Mouse (Mus musculus) lung, postnatal 25 days (tissue): ENCODE measurements around the gene Bend3.

Experiments used
- DNase-seq: peaks from one replicate; pipeline ENCODE4 v3.0.0; 2022; ENCODE audit warnings: low spot score

Bend3 gene

GRCm38 (mm10) chr10:43534382-43534781 lies 55.8 kb downstream of the Bend3 start:
- no peak for DNase-seq

- DNase-seq: no peak
These were observed 59.0 kb downstream of the Bend3 start for GRCm38 (mm10) chr10:43537652-43538051.

GRCm38 (mm10) chr10:43538831-43539230 lies 60.2 kb downstream of the Bend3 start:
- no peak for DNase-seq

GRCm38 (mm10) chr10:43539746-43540310 lies 61.2 kb downstream of the Bend3 start:
- no peak for DNase-seq

GRCm38 (mm10) chr10:43540442-43541152 lies 62.0 kb downstream of the Bend3 start, which contains the start of gene 1700021F05Rik:
Gene 1700021F05Rik, minus strand, starts transcription at chr10:43540994.
- DNase-seq: peak; percentile 95

GRCm38 (mm10) chr10:43541153-43541544 lies 62.5 kb downstream of the Bend3 start:
- no peak for DNase-seq

GRCm38 (mm10) chr10:43549411-43549810 lies 70.8 kb downstream of the Bend3 start:
- no peak for DNase-seq

GRCm38 (mm10) chr10:43550923-43551322 lies 72.3 kb downstream of the Bend3 start:
- DNase-seq: no peak

- no peak for DNase-seq
These were observed 72.8 kb downstream of the Bend3 start for GRCm38 (mm10) chr10:43551388-43551787.

GRCm38 (mm10) chr10:43557630-43558165 lies 79.1 kb downstream of the Bend3 start:
- no peak for DNase-seq

- DNase-seq: no peak
These were observed 80.7 kb downstream of the Bend3 start for GRCm38 (mm10) chr10:43559313-43559712.

GRCm38 (mm10) chr10:43560765-43561164 lies 82.1 kb downstream of the Bend3 start:
- no peak for DNase-seq

- no peak for DNase-seq
These were observed 82.7 kb downstream of the Bend3 start for GRCm38 (mm10) chr10:43561311-43561710.
